Mouse (Mus musculus) neural tube, embryonic 12.5 days (tissue): ENCODE data around the gene Tacr2. TPM values are rescaled to one million over a fixed set of nuclear protein-coding genes. Genes with fewer than 3 reads are reported as not detected.

Experiments
- ATAC-seq: fragments of 200-750 bp; cut with Nextera tagmentation; 2 replicates; pipeline ENCODE4 v1.8.0; 2017; ENCODE audit warnings: low read depth, mild to moderate bottlenecking, moderate TSS enrichment, moderate library complexity; ENCODE audit not compliant: low FRiP score
- H3K27ac ChIP-seq: fragments of 300-500 bp; sonication (generic); 2 replicates; pipeline ENCODE4 v1.5.1; 2016
- H3K27me3 ChIP-seq: fragments of 300-500 bp; sonication (generic); replicated peaks from 2 replicates; pipeline ENCODE4 v1.6.1; 2016; ENCODE audit warnings: mild to moderate bottlenecking
- H3K36me3 ChIP-seq: fragments of 300-500 bp; sonication (generic); 2 replicates; pipeline ENCODE4 v1.6.1; 2016; ENCODE audit warnings: mild to moderate bottlenecking
- H3K4me1 ChIP-seq: fragments of 300-500 bp; sonication (generic); 2 replicates; pipeline ENCODE4 v1.6.1; 2016
- H3K4me2 ChIP-seq: fragments of 300-500 bp; sonication (generic); replicated peaks from 2 replicates; pipeline ENCODE4 v1.6.1; 2016; ENCODE audit warnings: mild to moderate bottlenecking
- H3K4me3 ChIP-seq: fragments of 300-500 bp; sonication (generic); 2 replicates; pipeline ENCODE4 v1.5.1; 2016
- H3K9ac ChIP-seq: fragments of 300-500 bp; sonication (generic); 2 replicates; pipeline ENCODE4 v1.6.1; 2016; ENCODE audit warnings: mild to moderate bottlenecking
- H3K9me3 ChIP-seq: fragments of 300-500 bp; sonication (generic); 2 replicates; pipeline ENCODE4 v1.6.1; 2016; ENCODE audit warnings: mild to moderate bottlenecking
- WGBS: fragments of 180-500 bp; shearing (Covaris S2); methylation state at CpG from one replicate; pipeline ENCODE4 v1.1.7; 2016; 5-methylcytosine and 5-hydroxymethylcytosine counted together
- polyA plus RNA-seq: library from polyadenylated mRNA; unstranded; fragments of >200 nt; fragmentation: Nextera tagmentation; extraction: Ambion mirVana; gene quantifications from 2 replicates; pipeline ENCODE4 v1.2.1, GENCODE M21; 2016

Tacr2 gene
- polyA plus RNA-seq, 1 experiment from 2014 or later = not detected

GRCm38 (mm10) chr10:62244067-62244466 lies 8.2 kb upstream of the Tacr2 start:
- no peak overlapping the region for H3K27ac ChIP-seq
- no peak overlapping the region for H3K4me3 ChIP-seq
- H3K4me2 ChIP-seq = no peak overlapping the region
- H3K27me3 ChIP-seq = peaks cover 3% of the 10 kb centered on the region; the same call in 1 of the 2 replicates
- 95% methylated on average over 9 of the region's 9 CpGs for WGBS
- H3K9me3 ChIP-seq = no peaks in the 10 kb centered on the region
- no peak for ATAC-seq
- no peaks in the 10 kb centered on the region for H3K36me3 ChIP-seq
- H3K9ac ChIP-seq = no peak overlapping the region
- H3K4me1 ChIP-seq = no peaks in the 10 kb centered on the region

GRCm38 (mm10) chr10:62247156-62247555 lies 5.1 kb upstream of the Tacr2 start:
- peaks cover 1% of the 10 kb centered on the region; the same call in 1 of the 2 replicates for H3K27me3 ChIP-seq
- no peak for ATAC-seq
- no peaks in the 10 kb centered on the region for H3K36me3 ChIP-seq
- H3K27ac ChIP-seq = no peak overlapping the region
- H3K9me3 ChIP-seq = no peaks in the 10 kb centered on the region
- H3K4me2 ChIP-seq = no peak overlapping the region
- H3K4me1 ChIP-seq = no peaks in the 10 kb centered on the region
- H3K4me3 ChIP-seq = no peak overlapping the region
- H3K9ac ChIP-seq = no peak overlapping the region
- WGBS = 78% methylated on average over 3 of the region's 3 CpGs

- Histone ChIP-seq H3K4me3 (no peak overlapping the region), H3K4me2 (no peak overlapping the region), H3K4me1 (no peaks in the 10 kb centered on the region), H3K9ac (no peak overlapping the region), H3K9me3 (no peaks in the 10 kb centered on the region), H3K27ac (no peak overlapping the region), H3K27me3 (no peaks in the 10 kb centered on the region), H3K36me3 (no peaks in the 10 kb centered on the region)
- no peak for ATAC-seq
- 83% methylated on average over 8 of the region's 8 CpGs for WGBS
Observed at GRCm38 (mm10) chr10:62247815-62248214, 4.4 kb upstream of the Tacr2 start.

- 89% methylated on average over 27 of the region's 27 CpGs for WGBS
- Histone ChIP-seq H3K4me2 (no peak overlapping the region), H3K27me3 (no peaks in the 10 kb centered on the region)
Observed at GRCm38 (mm10) chr10:62252496-62253235, 428 bp downstream of the Tacr2 start.

GRCm38 (mm10) chr10:62258298-62258697 lies 6.1 kb downstream of the Tacr2 start:
- no peak overlapping the region for H3K9ac ChIP-seq
- 94% methylated on average over 5 of the region's 5 CpGs for WGBS

More at GRCm38 (mm10) chr10:62252496-62253235, 428 bp downstream of the Tacr2 start:
- H3K4me3 ChIP-seq = no peak overlapping the region
- H3K27ac ChIP-seq = no peak overlapping the region
- no peaks in the 10 kb centered on the region for H3K4me1 ChIP-seq
- no peaks in the 10 kb centered on the region for H3K9me3 ChIP-seq
- H3K36me3 ChIP-seq = no peaks in the 10 kb centered on the region
- no peak for ATAC-seq
- H3K9ac ChIP-seq = no peak overlapping the region

GRCm38 (mm10) chr10:62261115-62261886 lies 9.1 kb downstream of the Tacr2 start:
- Histone ChIP-seq H3K9ac (no peak overlapping the region), H3K36me3 (no peaks in the 10 kb centered on the region), H3K27ac (no peak overlapping the region), H3K9me3 (no peaks in the 10 kb centered on the region), H3K27me3 (no peaks in the 10 kb centered on the region), H3K4me2 (no peak overlapping the region), H3K4me3 (no peak overlapping the region), H3K4me1 (no peaks in the 10 kb centered on the region)
- WGBS = 20% methylated on average over 18 of the region's 18 CpGs
- ATAC-seq = peak; percentile 84

More at GRCm38 (mm10) chr10:62258298-62258697, 6.1 kb downstream of the Tacr2 start:
- H3K27ac ChIP-seq = no peak overlapping the region
- no peak overlapping the region for H3K4me2 ChIP-seq
- no peaks in the 10 kb centered on the region for H3K4me1 ChIP-seq
- no peaks in the 10 kb centered on the region for H3K9me3 ChIP-seq
- ATAC-seq = no peak
- no peak overlapping the region for H3K4me3 ChIP-seq
- H3K36me3 ChIP-seq = no peaks in the 10 kb centered on the region
- no peaks in the 10 kb centered on the region for H3K27me3 ChIP-seq

- Histone ChIP-seq H3K27ac (no peak overlapping the region), H3K9ac (no peak overlapping the region), H3K4me2 (no peak overlapping the region), H3K4me1 (no peaks in the 10 kb centered on the region), H3K9me3 (no peaks in the 10 kb centered on the region), H3K27me3 (no peaks in the 10 kb centered on the region), H3K4me3 (no peak overlapping the region), H3K36me3 (peaks cover 6% of the 10 kb centered on the region)
- no peak for ATAC-seq
- WGBS = 76% methylated on average over 2 of the region's 2 CpGs
Observed at GRCm38 (mm10) chr10:62264299-62264698, 12.1 kb downstream of the Tacr2 start.

- H3K27ac ChIP-seq = no peak overlapping the region
- peaks cover 34% of the 10 kb centered on the region for H3K36me3 ChIP-seq
- ATAC-seq = no peak
- no peaks in the 10 kb centered on the region for H3K4me1 ChIP-seq
- H3K9me3 ChIP-seq = no peaks in the 10 kb centered on the region
- H3K27me3 ChIP-seq = no peaks in the 10 kb centered on the region
- H3K4me3 ChIP-seq = no peak overlapping the region
- H3K4me2 ChIP-seq = no peak overlapping the region
- 82% methylated on average over 16 of the region's 16 CpGs for WGBS
- H3K9ac ChIP-seq = no peak overlapping the region
Observed at GRCm38 (mm10) chr10:62269278-62269677, 17.0 kb downstream of the Tacr2 start.

GRCm38 (mm10) chr10:62275235-62275634 lies 23.0 kb downstream of the Tacr2 start:
- Histone ChIP-seq H3K9ac (no peak overlapping the region), H3K27me3 (no peaks in the 10 kb centered on the region), H3K27ac (no peak overlapping the region), H3K36me3 (peaks cover 33% of the 10 kb centered on the region), H3K4me2 (no peak overlapping the region), H3K4me3 (no peak overlapping the region), H3K4me1 (no peaks in the 10 kb centered on the region), H3K9me3 (no peaks in the 10 kb centered on the region)
- WGBS = 41% methylated on average over 4 of the region's 4 CpGs
- ATAC-seq = no peak

- Histone ChIP-seq H3K27ac (no peak overlapping the region), H3K27me3 (no peaks in the 10 kb centered on the region), H3K9me3 (no peaks in the 10 kb centered on the region), H3K36me3 (peaks cover 44% of the 10 kb centered on the region), H3K4me1 (no peaks in the 10 kb centered on the region), H3K4me2 (no peak overlapping the region), H3K4me3 (no peak overlapping the region), H3K9ac (no peak overlapping the region)
- ATAC-seq = no peak
- WGBS = 91% methylated on average over 18 of the region's 19 CpGs
Observed at GRCm38 (mm10) chr10:62277499-62278293, 25.5 kb downstream of the Tacr2 start.

GRCm38 (mm10) chr10:62279066-62279465 lies 26.8 kb downstream of the Tacr2 start:
- Histone ChIP-seq H3K4me2 (no peak overlapping the region), H3K9ac (no peak overlapping the region), H3K36me3 (peaks cover 41% of the 10 kb centered on the region), H3K9me3 (no peaks in the 10 kb centered on the region), H3K4me3 (no peak overlapping the region), H3K4me1 (no peaks in the 10 kb centered on the region), H3K27ac (no peak overlapping the region), H3K27me3 (no peaks in the 10 kb centered on the region)
- ATAC-seq = no peak
- 73% methylated on average over 3 of the region's 3 CpGs for WGBS

GRCm38 (mm10) chr10:62279671-62280070 lies 27.4 kb downstream of the Tacr2 start:
- Histone ChIP-seq H3K4me2 (no peak overlapping the region), H3K4me1 (no peaks in the 10 kb centered on the region), H3K27me3 (no peaks in the 10 kb centered on the region), H3K9ac (no peak overlapping the region), H3K4me3 (no peak overlapping the region), H3K36me3 (peaks cover 40% of the 10 kb centered on the region), H3K27ac (no peak overlapping the region), H3K9me3 (no peaks in the 10 kb centered on the region)
- no peak for ATAC-seq
- WGBS = 91% methylated on average over 4 of the region's 4 CpGs
